Mouse (Mus musculus) neural tube, embryonic 14.5 days (tissue): ENCODE measurements around the gene Dusp7. TPM values are rescaled to one million over a fixed set of nuclear protein-coding genes. Genes with fewer than 3 reads are reported as not detected.

ENCODE experiments used
- ATAC-seq: fragments of 200-750 bp; cut with Nextera tagmentation; 2 replicates; pipeline ENCODE4 v1.8.0; 2017; ENCODE audit warnings: low read depth, mild to moderate bottlenecking, moderate TSS enrichment, moderate library complexity
- H3K27ac ChIP-seq: fragments of 300-500 bp; sonication (generic); 2 replicates; pipeline ENCODE4 v1.5.1; 2014; ENCODE audit warnings: low read depth, mild to moderate bottlenecking, control low read depth, low read length, moderate library complexity, mixed read lengths
- H3K27me3 ChIP-seq: fragments of 300-500 bp; sonication (generic); 2 replicates; pipeline ENCODE4 v1.6.1; 2014; ENCODE audit warnings: low read length; ENCODE audit not compliant: control insufficient read depth, insufficient read depth
- H3K36me3 ChIP-seq: fragments of 300-500 bp; sonication (generic); 2 replicates; pipeline ENCODE4 v1.6.1; 2014; ENCODE audit warnings: low read length, mixed read lengths; ENCODE audit not compliant: control insufficient read depth, insufficient read depth
- H3K4me1 ChIP-seq: fragments of 300-500 bp; sonication (generic); 2 replicates; pipeline ENCODE4 v1.6.1; 2014; ENCODE audit warnings: low read length; ENCODE audit not compliant: control insufficient read depth, insufficient read depth
- H3K4me2 ChIP-seq: fragments of 300-500 bp; sonication (generic); 2 replicates; pipeline ENCODE4 v1.6.1; 2014; ENCODE audit warnings: mild to moderate bottlenecking, low read depth, low read length, control low read depth
- H3K4me3 ChIP-seq: fragments of 300-500 bp; sonication (generic); 2 replicates; pipeline ENCODE4 v1.5.1; 2014; ENCODE audit warnings: low read depth, low read length, control low read depth, mixed read lengths
- H3K9ac ChIP-seq: fragments of 300-500 bp; sonication (generic); replicated peaks from 2 replicates; pipeline ENCODE4 v1.6.1; 2014; ENCODE audit warnings: low read depth, mild to moderate bottlenecking, control low read depth, low read length, mixed read lengths
- H3K9me3 ChIP-seq: fragments of 300-500 bp; sonication (generic); 2 replicates; pipeline ENCODE4 v1.6.1; 2016; ENCODE audit warnings: low read length; ENCODE audit not compliant: control insufficient read depth
- WGBS: fragments of 180-500 bp; shearing (Covaris S2); extraction: QIAGEN DNeasy Blood & Tissue Kit; methylation state at CpG from one replicate; pipeline ENCODE4 v1.1.7; 2014; 5-methylcytosine and 5-hydroxymethylcytosine counted together
- polyA plus RNA-seq: library from polyadenylated mRNA; unstranded; fragments of >200 nt; fragmentation: Nextera tagmentation; extraction: Ambion mirVana; gene quantifications from 2 replicates; pipeline ENCODE4 v1.2.1, GENCODE M21; 2014

The Dusp7 gene
- polyA plus RNA-seq, 1 experiment from 2014 or later: 19.3 TPM

- Histone ChIP-seq H3K4me1 (no peaks in the 10 kb centered on the region), H3K9me3 (no peaks in the 10 kb centered on the region), H3K27ac (no peak overlapping the region), H3K9ac (no peak overlapping the region), H3K27me3 (no peaks in the 10 kb centered on the region), H3K4me2 (no peak overlapping the region), H3K36me3 (no peaks in the 10 kb centered on the region), H3K4me3 (no peak overlapping the region)
- ATAC-seq: no peak
- 52% methylated on average over 6 of the region's 6 CpGs for WGBS
Observed at GRCm38 (mm10) chr9:106405275-106405674, 36.8 kb downstream of the Dusp7 start.

DNA sequence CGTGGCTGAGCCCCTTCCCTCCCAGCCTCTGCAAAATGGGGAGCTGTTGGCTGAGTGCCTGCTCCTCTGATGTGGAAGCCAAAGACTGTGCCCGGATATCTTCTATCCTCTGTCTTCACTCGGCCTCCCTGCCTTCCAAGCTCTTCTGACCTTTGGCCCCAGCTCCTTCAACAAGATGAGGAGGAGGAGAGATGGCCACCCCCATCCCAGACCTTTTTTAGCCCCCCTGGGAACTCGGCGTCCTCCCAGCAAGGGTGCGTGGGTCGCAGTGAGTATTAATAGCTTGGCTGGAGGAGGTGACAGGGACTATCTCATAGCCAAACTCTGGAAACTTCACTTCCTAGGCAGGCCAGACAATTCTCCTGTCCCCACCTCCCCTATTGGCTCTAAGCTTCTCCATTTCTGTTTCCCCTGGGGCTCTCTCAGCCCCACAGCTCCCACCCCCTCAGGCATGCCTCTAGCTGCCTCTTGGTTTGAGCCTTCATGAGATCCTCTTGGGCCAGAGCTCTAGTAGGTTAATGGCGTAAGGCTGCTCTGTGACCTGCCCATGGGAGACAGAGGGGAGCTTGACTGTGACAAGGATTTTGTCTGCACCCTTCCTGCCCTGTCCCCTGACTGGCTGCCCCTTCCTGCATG, 38.1 kb downstream of the Dusp7 start:
- Histone ChIP-seq H3K4me1 (no peaks in the 10 kb centered on the region), H3K4me2 (no peak overlapping the region), H3K27me3 (no peaks in the 10 kb centered on the region), H3K4me3 (no peak overlapping the region), H3K9me3 (no peaks in the 10 kb centered on the region), H3K36me3 (no peaks in the 10 kb centered on the region), H3K9ac (no peak overlapping the region), H3K27ac (no peak overlapping the region)
- WGBS: 64% methylated on average over 8 of the region's 8 CpGs
- no peak for ATAC-seq

- Histone ChIP-seq H3K9ac (no peak overlapping the region), H3K36me3 (no peaks in the 10 kb centered on the region), H3K27me3 (no peaks in the 10 kb centered on the region), H3K4me1 (no peaks in the 10 kb centered on the region), H3K4me3 (no peak overlapping the region), H3K4me2 (no peak overlapping the region), H3K9me3 (no peaks in the 10 kb centered on the region), H3K27ac (no peak overlapping the region)
- no peak for ATAC-seq
- 97% methylated on average over 4 of the region's 4 CpGs for WGBS
Observed at GRCm38 (mm10) chr9:106409096-106409495, 40.7 kb downstream of the Dusp7 start.

- Histone ChIP-seq H3K4me2 (no peak overlapping the region), H3K4me3 (no peak overlapping the region), H3K36me3 (no peaks in the 10 kb centered on the region), H3K9me3 (no peaks in the 10 kb centered on the region), H3K4me1 (no peaks in the 10 kb centered on the region), H3K27ac (no peak overlapping the region), H3K9ac (no peak overlapping the region), H3K27me3 (no peaks in the 10 kb centered on the region)
- WGBS: 56% methylated on average over 2 of the region's 2 CpGs
- ATAC-seq: no peak
Observed at GRCm38 (mm10) chr9:106410086-106410650, 41.7 kb downstream of the Dusp7 start.

GRCm38 (mm10) chr9:106411091-106411594, 42.7 kb downstream of the Dusp7 start:
- H3K4me2 ChIP-seq: no peak overlapping the region
- H3K27me3 ChIP-seq: no peaks in the 10 kb centered on the region
- no peak overlapping the region for H3K4me3 ChIP-seq
- H3K36me3 ChIP-seq: no peaks in the 10 kb centered on the region
- no peak overlapping the region for H3K27ac ChIP-seq
- no peak overlapping the region for H3K9ac ChIP-seq
- 78% methylated on average over 9 of the region's 9 CpGs for WGBS
- H3K4me1 ChIP-seq: no peaks in the 10 kb centered on the region
- H3K9me3 ChIP-seq: no peaks in the 10 kb centered on the region
- no peak for ATAC-seq

GRCm38 (mm10) chr9:106411729-106412128, 43.3 kb downstream of the Dusp7 start:
- Histone ChIP-seq H3K4me3 (no peak overlapping the region), H3K4me1 (no peaks in the 10 kb centered on the region), H3K9me3 (no peaks in the 10 kb centered on the region), H3K27me3 (no peaks in the 10 kb centered on the region), H3K36me3 (no peaks in the 10 kb centered on the region), H3K4me2 (no peak overlapping the region), H3K9ac (no peak overlapping the region), H3K27ac (no peak overlapping the region)
- ATAC-seq: no peak
- WGBS: 74% methylated on average over 6 of the region's 6 CpGs

- Histone ChIP-seq H3K9me3 (no peaks in the 10 kb centered on the region), H3K4me2 (no peak overlapping the region), H3K4me1 (no peaks in the 10 kb centered on the region), H3K27me3 (no peaks in the 10 kb centered on the region), H3K4me3 (no peak overlapping the region), H3K27ac (no peak overlapping the region), H3K36me3 (no peaks in the 10 kb centered on the region), H3K9ac (no peak overlapping the region)
- no peak for ATAC-seq
- WGBS: 76% methylated on average over 3 of the region's 3 CpGs
Observed at GRCm38 (mm10) chr9:106412210-106412609, 43.8 kb downstream of the Dusp7 start.

GRCm38 (mm10) chr9:106413606-106414005, 45.2 kb downstream of the Dusp7 start:
- 86% methylated on average over 5 of the region's 5 CpGs for WGBS
- Histone ChIP-seq H3K27ac (no peak overlapping the region), H3K27me3 (no peaks in the 10 kb centered on the region), H3K36me3 (no peaks in the 10 kb centered on the region), H3K4me1 (peaks cover 8% of the 10 kb centered on the region), H3K4me2 (no peak overlapping the region), H3K9ac (no peak overlapping the region), H3K4me3 (no peak overlapping the region), H3K9me3 (no peaks in the 10 kb centered on the region)
- ATAC-seq: no peak

GRCm38 (mm10) chr9:106416826-106417225, 48.4 kb downstream of the Dusp7 start:
- Histone ChIP-seq H3K27me3 (no peaks in the 10 kb centered on the region), H3K4me3 (no peak overlapping the region), H3K9me3 (no peaks in the 10 kb centered on the region), H3K9ac (no peak overlapping the region), H3K27ac (no peak overlapping the region), H3K36me3 (no peaks in the 10 kb centered on the region), H3K4me1 (peaks cover 20% of the 10 kb centered on the region), H3K4me2 (no peak overlapping the region)
- WGBS: 89% methylated on average over 6 of the region's 6 CpGs
- ATAC-seq: no peak
